Mouse (Mus musculus): ENCODE measurements around the gene Ccdc42.

Ccdc42 gene

GRCm38 (mm10) chr11:68583225-68583624, 3.6 kb upstream of the Ccdc42 start:
- in situ Hi-C loops (cut with MboI; ENCODE audit: unreplicated experiment in 2 of 2): no loop called here

GRCm38 (mm10) chr11:68583906-68584480, 2.8 kb upstream of the Ccdc42 start:
- in situ Hi-C loops (cut with MboI; ENCODE audit: unreplicated experiment in 2 of 2): no loop called here

- in situ Hi-C loops (cut with MboI; ENCODE audit: unreplicated experiment in 2 of 2): loop anchor here (5.0 kb wide), 2 partner anchors 221 to 291 kb away; no protein-coding TSS in a partner anchor
These were observed 931 bp upstream of the Ccdc42 start for GRCm38 (mm10) chr11:68585890-68586289.

- in situ Hi-C loops (cut with MboI; ENCODE audit: unreplicated experiment in 2 of 2): loop anchor here (5.0 kb wide), 2 partner anchors 218 to 288 kb away; no protein-coding TSS in a partner anchor
These were observed 2.4 kb downstream of the Ccdc42 start for GRCm38 (mm10) chr11:68589055-68589809.

- in situ Hi-C loops (cut with MboI; ENCODE audit: unreplicated experiment in 2 of 2): loop anchor here in 1 of 2 experiments (5.0 kb wide), 1 partner anchor 121 kb away; no protein-coding TSS in a partner anchor
These were observed 4.9 kb downstream of the Ccdc42 start for GRCm38 (mm10) chr11:68591708-68592107.

- in situ Hi-C loops (cut with MboI; ENCODE audit: unreplicated experiment in 2 of 2): loop anchor here in 1 of 2 experiments (5.0 kb wide), 1 partner anchor 119 kb away; no protein-coding TSS in a partner anchor
These were observed 6.4 kb downstream of the Ccdc42 start for GRCm38 (mm10) chr11:68593247-68593646.

GRCm38 (mm10) chr11:68597912-68598311, 11.1 kb downstream of the Ccdc42 start:
- in situ Hi-C loops (cut with MboI; ENCODE audit: unreplicated experiment in 2 of 2): no loop called here

GRCm38 (mm10) chr11:68600551-68601021, 13.8 kb downstream of the Ccdc42 start:
- in situ Hi-C loops (cut with MboI; ENCODE audit: unreplicated experiment in 2 of 2): loop anchor here in 1 of 2 experiments (5.0 kb wide), 1 partner anchor 117 kb away; no protein-coding TSS in a partner anchor

GRCm38 (mm10) chr11:68601486-68601991, 14.7 kb downstream of the Ccdc42 start:
- in situ Hi-C loops (cut with MboI; ENCODE audit: unreplicated experiment in 2 of 2): loop anchor here in 1 of 2 experiments (5.0 kb wide), 1 partner anchor 116 kb away; no protein-coding TSS in a partner anchor

- in situ Hi-C loops (cut with MboI; ENCODE audit: unreplicated experiment in 2 of 2): loop anchor here in 1 of 2 experiments (5.0 kb wide), 1 partner anchor 115 kb away; no protein-coding TSS in a partner anchor
These were observed 15.5 kb downstream of the Ccdc42 start for GRCm38 (mm10) chr11:68602200-68602931.

GRCm38 (mm10) chr11:68607046-68607445, 20.2 kb downstream of the Ccdc42 start:
- in situ Hi-C loops (cut with MboI; ENCODE audit: unreplicated experiment in 2 of 2): loop anchor here in 1 of 2 experiments (5.0 kb wide), 1 partner anchor 80 kb away; no protein-coding TSS in a partner anchor

- in situ Hi-C loops (cut with MboI; ENCODE audit: unreplicated experiment in 2 of 2): loop anchor here in 1 of 2 experiments (5.0 kb wide), 1 partner anchor 77 kb away; no protein-coding TSS in a partner anchor
These were observed 23.2 kb downstream of the Ccdc42 start for GRCm38 (mm10) chr11:68609910-68610566.

GRCm38 (mm10) chr11:68610567-68610947, 23.7 kb downstream of the Ccdc42 start:
- in situ Hi-C loops (cut with MboI; ENCODE audit: unreplicated experiment in 2 of 2): no loop called here

GRCm38 (mm10) chr11:68613071-68613711, 26.4 kb downstream of the Ccdc42 start:
- in situ Hi-C loops (cut with MboI; ENCODE audit: unreplicated experiment in 2 of 2): no loop called here

- in situ Hi-C loops (cut with MboI; ENCODE audit: unreplicated experiment in 2 of 2): no loop called here
These were observed 35.9 kb downstream of the Ccdc42 start for GRCm38 (mm10) chr11:68622751-68623150.

GRCm38 (mm10) chr11:68623225-68623870, 36.5 kb downstream of the Ccdc42 start:
- in situ Hi-C loops (cut with MboI; ENCODE audit: unreplicated experiment in 2 of 2): no loop called here

- in situ Hi-C loops (cut with MboI; ENCODE audit: unreplicated experiment in 2 of 2): no loop called here
These were observed 37.0 kb downstream of the Ccdc42 start for GRCm38 (mm10) chr11:68623871-68624258.

GRCm38 (mm10) chr11:68631611-68632316, 44.9 kb downstream of the Ccdc42 start:
- in situ Hi-C loops (cut with MboI; ENCODE audit: unreplicated experiment in 2 of 2): no loop called here

All from v-Abl transformed pro-B cells (cell line).